9 mouse cellular contexts compared by ENCODE assay signal in the genomic region with DNA sequence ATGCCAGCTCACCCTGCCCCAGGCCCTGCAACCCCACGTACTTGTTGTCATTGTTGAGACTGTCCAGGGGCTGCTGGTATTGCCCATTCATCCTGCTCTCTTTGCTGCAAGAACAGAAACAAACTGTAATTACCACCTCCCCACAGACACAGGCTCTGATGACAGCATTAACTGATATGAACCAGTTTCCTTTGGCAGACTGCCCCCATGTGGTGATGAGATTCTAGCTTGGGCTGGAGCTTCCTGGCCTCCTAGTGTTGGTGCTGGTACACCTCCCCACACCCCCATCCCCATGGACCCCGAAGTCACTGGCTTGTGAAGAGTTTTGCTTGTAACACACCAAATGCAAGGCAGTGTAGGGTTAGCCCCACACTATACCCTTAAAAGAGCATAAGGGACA. TPM values are rescaled to one million over a fixed set of nuclear protein-coding genes. Genes with fewer than 3 reads are reported as not detected.
DNase-seq lines count a peak whose midpoint lies in the region; ATAC-seq and TF ChIP-seq lines count a peak whose summit lies in the region.
"Had no signal": no experiment of that assay in that cellular context is flagged by ENCODE, and none has a peak within 500 bp of the region (broad histone marks: within the 10 kb centered on the region; RNA-seq: fewer than 3 reads in every experiment).

No protein-coding gene starts in this region.

- H3K27ac ChIP-seq in left cerebral cortex, adult 2 months, result no peak overlapping the region
- no peak overlapping the region for H3K27ac ChIP-seq in bone marrow macrophage, adult 2 months (ENCODE audit: insufficient read depth, low read depth, low read length)
- H3K27ac ChIP-seq in lung, postnatal 0 days (ENCODE audit: low read length), result no peak overlapping the region
- H3K27ac ChIP-seq: neural tube, embryonic 13.5 days had no signal

- TF ChIP-seq EP300 in lung, postnatal 0 days (IDR thresholded peaks at IDR 0.05), result no peak

- DNase-seq in cerebellum, adult 9-10 months, result peak; percentile 48
- no peak for DNase-seq in cerebellum, adult 9-11 months
- DNase-seq in left cerebral cortex, adult 2 months (ENCODE audit: extremely low spot score in 1 of 2, low spot score in 2 of 2), result peak in 1 of 2 experiments; percentile 34
- DNase-seq in left cerebral cortex, postnatal 36 days (ENCODE audit: low spot score in 2 of 2), result no peak
- DNase-seq in lung, postnatal 0 days (ENCODE audit: low spot score), result peak; percentile 19
- peak; percentile 46 for DNase-seq in thymus, postnatal 0 days (ENCODE audit: low spot score)
- no peak for DNase-seq in Muller cell, postnatal 12 days (ENCODE audit: inconsistent ontology term)

- peaks cover 72% of the 10 kb centered on the region for H3K36me3 ChIP-seq in lung, postnatal 0 days (ENCODE audit: insufficient read depth, low read length)

- peak; percentile 42 for TF ChIP-seq CTCF in left cerebral cortex, adult 2 months (IDR thresholded peaks at IDR 0.05)
- TF ChIP-seq CTCF in bone marrow macrophage, adult 2 months (IDR thresholded peaks at IDR 0.05; ENCODE audit: low read depth, low read length), result peak; percentile 50; the same call in 1 of the 2 replicates
- TF ChIP-seq CTCF in lung, postnatal 0 days (IDR thresholded peaks at IDR 0.05), result peak; percentile 63

- H3K4me2 ChIP-seq in lung, postnatal 0 days (replicated peaks; ENCODE audit: low read depth, low read length), result no peak overlapping the region
- H3K4me2 ChIP-seq: neural tube, embryonic 13.5 days had no signal

- 89% methylated on average over 2 of the region's 2 CpGs for WGBS in lung, postnatal 0 days

- no peaks in the 10 kb centered on the region for H3K9me3 ChIP-seq in lung, postnatal 0 days (ENCODE audit: low read length)
- H3K9me3 ChIP-seq: neural tube, embryonic 13.5 days had no signal

- peaks cover 14% of the 10 kb centered on the region for H3K4me1 ChIP-seq in bone marrow macrophage, adult 2 months (ENCODE audit: control insufficient read depth, insufficient read depth, low read length)
- H3K4me1 ChIP-seq in lung, postnatal 0 days (ENCODE audit: insufficient read depth, low read depth, low read length), result no peaks in the 10 kb centered on the region
- H3K4me1 ChIP-seq: neural tube, embryonic 13.5 days had no signal

- no peak for TF ChIP-seq POLR2A in bone marrow macrophage, adult 2 months (IDR thresholded peaks at IDR 0.05; ENCODE audit: borderline replicate concordance, low read depth, low read length)

- intact Hi-C loops in left cerebral cortex, adult 2 months (cut with DNase I), result no loop called here
- intact Hi-C loops in left cerebral cortex, postnatal 36 days (cut with DNase I), result no loop called here

- no peak for ATAC-seq in lung, postnatal 0 days

- H3K4me3 ChIP-seq in left cerebral cortex, adult 2 months, result no peak overlapping the region
- H3K4me3 ChIP-seq in bone marrow macrophage, adult 2 months (ENCODE audit: insufficient read depth, low read length), result no peak overlapping the region
- no peak overlapping the region for H3K4me3 ChIP-seq in lung, postnatal 0 days (ENCODE audit: low read depth, low read length)
- H3K4me3 ChIP-seq: neural tube, embryonic 13.5 days had no signal

- H3K9ac ChIP-seq in lung, postnatal 0 days (replicated peaks; ENCODE audit: low read depth), result no peak overlapping the region
- H3K9ac ChIP-seq: neural tube, embryonic 13.5 days had no signal

- no peaks in the 10 kb centered on the region for H3K27me3 ChIP-seq in lung, postnatal 0 days (replicated peaks; ENCODE audit: insufficient read depth, low read length)
- H3K27me3 ChIP-seq: neural tube, embryonic 13.5 days had no signal

RNA-seq across cellular contexts. Expression of a gene that starts 19.1 kb away (rescaled TPM):
- total RNA-seq in left cerebral cortex, adult 2 months (2021), result 100 to 1,000 TPM; 194 to 209 TPM
- 100 to 1,000 TPM; 203 to 226 TPM for total RNA-seq in left cerebral cortex, postnatal 36 days (2021)
- 23.5 and 28.1 TPM in 2 replicates for polyA plus RNA-seq in bone marrow macrophage, adult 2 months (2012; ENCODE audit: insufficient read depth, insufficient read length, missing spikeins)
- 38.4 and 39.9 TPM in 2 replicates for polyA plus RNA-seq in lung, postnatal 0 days (2015; fragmentation: Nextera tagmentation; extraction: Ambion mirVana)
- polyA plus RNA-seq in thymus, postnatal 0 days (2015; fragmentation: Nextera tagmentation; extraction: Ambion mirVana), result 51.3 and 53.9 TPM in 2 replicates

RNA-seq across cellular contexts. Expression of a gene that starts 29.2 kb away (rescaled TPM):
- total RNA-seq in left cerebral cortex, adult 2 months (2021), result 1 to 10 TPM; 1.2 to 1.4 TPM
- total RNA-seq in left cerebral cortex, postnatal 36 days (2021), result 1 to 10 TPM in 1 of 2 experiments, under 1 TPM in 1; 0.96 to 1.9 TPM
- polyA plus RNA-seq in bone marrow macrophage, adult 2 months (2012; ENCODE audit: insufficient read depth, insufficient read length, missing spikeins), result 42.2 and 43.2 TPM in 2 replicates
- 8.5 and 10.8 TPM in 2 replicates for polyA plus RNA-seq in lung, postnatal 0 days (2015; fragmentation: Nextera tagmentation; extraction: Ambion mirVana)
- 51.8 and 56.0 TPM in 2 replicates for polyA plus RNA-seq in thymus, postnatal 0 days (2015; fragmentation: Nextera tagmentation; extraction: Ambion mirVana)

RNA-seq across cellular contexts. Expression of a gene that starts 51.6 kb away (rescaled TPM):
- 1 to 10 TPM; 2.1 to 2.6 TPM for total RNA-seq in left cerebral cortex, adult 2 months (2021)
- total RNA-seq in left cerebral cortex, postnatal 36 days (2021), result 1 to 10 TPM in 1 of 2 experiments, under 1 TPM in 1; 0.91 to 3.3 TPM
- not detected in 2 replicates for polyA plus RNA-seq in bone marrow macrophage, adult 2 months (2012; ENCODE audit: insufficient read depth, insufficient read length, missing spikeins)
- polyA plus RNA-seq in lung, postnatal 0 days (2015; fragmentation: Nextera tagmentation; extraction: Ambion mirVana), result 7.3 and 7.8 TPM in 2 replicates
- polyA plus RNA-seq in thymus, postnatal 0 days (2015; fragmentation: Nextera tagmentation; extraction: Ambion mirVana), result 1.6 and 2.2 TPM in 2 replicates
- polyA plus RNA-seq: neural tube, embryonic 13.5 days had no signal

Comparison
In these comparisons a context has a peak if more than half of its experiments do, and no peak if none do; other contexts are left out.
1. DNase-seq: peak in cerebellum, adult 9-10 months (single experiment), lung, postnatal 0 days (single experiment) and thymus, postnatal 0 days (single experiment); none in cerebellum, adult 9-11 months (single experiment), left cerebral cortex, postnatal 36 days (0 of 2) and Muller cell, postnatal 12 days (single experiment).
2. Peak in every context shown above with its lines, with median percentiles within 50 percentile points of each other: CTCF ChIP-seq.